Mouse (Mus musculus) liver (tissue): ENCODE results near the gene Cmtm4.
"Not testable (repeated sequence)": the region's sequence is repeated elsewhere in the genome, so short reads cannot be mapped to it uniquely, and the experiment has no call there.

Experiments used
- DNase-seq: peaks from one replicate; pipeline ENCODE4 v3.0.0-alpha.2; 2020; ENCODE audit warnings: mixed read lengths

The Cmtm4 gene

GRCm38 (mm10) chr8:104334196-104334595 is 61.4 kb downstream of the Cmtm4 start:
- DNase-seq = no peak

- DNase-seq = no peak
Observed at GRCm38 (mm10) chr8:104333786-104334185, 61.8 kb downstream of the Cmtm4 start.

- DNase-seq = no peak
Observed at GRCm38 (mm10) chr8:104332665-104333631, 62.7 kb downstream of the Cmtm4 start.

DNA sequence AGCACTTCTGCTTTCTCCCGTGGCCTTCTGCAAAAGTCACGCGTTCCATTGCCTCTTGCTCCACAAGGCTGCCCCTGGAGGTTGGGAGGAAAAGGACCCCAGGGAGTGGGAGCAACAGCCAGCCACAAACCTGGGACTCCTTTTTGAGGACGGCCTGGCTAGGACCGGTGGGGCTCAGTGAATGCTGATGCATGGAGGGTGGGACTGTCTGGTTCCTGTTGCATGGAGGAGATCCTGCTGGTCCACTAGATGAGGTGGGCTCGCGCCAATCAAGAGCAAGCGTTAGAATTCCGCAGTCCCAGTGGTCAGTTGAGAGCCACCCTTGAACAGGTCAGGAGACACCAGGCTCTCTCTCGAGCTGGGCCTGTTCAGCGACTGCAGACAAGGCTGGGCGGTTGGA is 73.7 kb downstream of the Cmtm4 start, which contains the start of gene Cmtm2b:
TSS of gene Cmtm2b (plus strand) at position 301 of the 400 bp plus-strand sequence.
- not testable (repeated sequence) for DNase-seq

DNA sequence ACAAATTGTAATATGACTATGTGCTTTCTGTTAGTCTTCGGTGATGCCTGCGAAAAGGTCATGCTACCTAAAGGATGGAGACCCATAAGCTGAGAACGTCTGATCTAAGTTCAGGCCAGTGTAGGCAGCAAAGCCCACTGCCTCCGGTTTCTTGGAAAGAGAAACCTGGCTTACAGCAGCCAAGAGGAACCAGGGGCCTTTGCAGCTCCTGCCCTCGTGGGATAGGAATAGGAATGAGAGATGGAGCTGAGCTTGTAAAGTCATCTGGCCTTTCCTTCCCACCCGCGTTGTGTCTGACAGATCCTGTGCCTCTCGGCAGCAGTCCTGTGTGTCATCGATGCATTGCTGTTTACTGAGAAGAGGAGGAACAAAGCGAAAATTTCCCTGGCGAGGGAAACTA is 74.3 kb downstream of the Cmtm4 start, which contains the start of gene Gm11020:
TSS of gene Gm11020 (plus strand) at position 301 of the 400 bp plus-strand sequence.
- not testable (repeated sequence) for DNase-seq

DNA sequence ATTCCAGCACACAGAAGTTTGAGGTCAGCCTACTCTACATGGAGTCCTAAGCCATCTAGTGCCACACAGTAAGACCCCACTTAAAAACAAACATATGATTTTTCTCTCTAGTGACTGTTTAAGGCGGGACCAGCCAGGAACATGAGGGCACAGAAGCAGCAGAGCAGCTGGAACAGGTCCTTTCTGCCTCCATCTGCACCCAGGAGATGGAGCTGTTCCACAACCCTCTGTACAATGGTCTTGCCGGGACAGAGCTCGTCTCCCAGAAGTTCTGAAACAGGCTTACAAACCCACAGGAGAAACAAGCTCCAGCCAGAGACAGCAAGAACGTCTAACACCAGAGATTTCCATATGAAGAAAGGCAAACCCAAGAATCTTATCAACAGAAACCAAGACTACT is 82.3 kb downstream of the Cmtm4 start:
- DNase-seq = no peak

- DNase-seq = not testable (repeated sequence)
Observed at GRCm38 (mm10) chr8:104312023-104312422, 83.6 kb downstream of the Cmtm4 start.

DNA sequence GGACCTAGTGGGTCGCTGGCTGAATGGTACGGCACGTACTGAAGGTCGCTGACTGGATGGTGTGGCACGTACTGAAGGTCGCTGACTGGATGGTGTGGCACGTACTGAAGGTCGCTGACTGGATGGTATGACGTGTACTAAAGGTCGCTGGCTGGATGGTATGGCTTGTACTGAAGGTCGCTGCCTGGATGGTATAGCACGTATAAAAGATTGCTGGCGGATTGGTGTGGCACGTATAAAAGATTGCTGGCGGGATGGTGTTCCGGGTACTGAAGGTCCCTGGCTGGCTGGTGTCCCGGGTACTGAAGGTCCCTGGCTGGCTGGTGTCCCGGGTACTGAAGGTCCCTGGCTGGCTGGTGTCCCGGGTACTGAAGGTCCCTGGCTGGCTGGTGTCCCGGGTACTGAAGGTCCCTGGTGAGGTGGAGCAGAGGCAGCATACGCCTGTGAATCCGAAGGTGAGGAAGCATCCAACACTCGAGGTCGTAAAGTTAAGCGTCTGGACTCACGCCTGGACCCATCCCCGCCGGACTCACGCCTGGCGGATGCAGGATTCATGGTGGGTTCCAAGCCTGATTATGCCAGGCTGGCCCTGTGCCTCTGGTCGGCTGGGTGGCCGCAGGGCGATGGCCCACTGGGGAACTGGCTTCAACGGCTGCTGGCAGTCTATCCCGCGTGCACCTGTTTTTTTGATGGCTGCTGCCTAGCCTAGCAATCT is 86.0 kb downstream of the Cmtm4 start, which contains the start of the genes Gm45711 and Cmtm1:
TSS of gene Gm45711 (minus strand) at position 641 of the 715 bp plus-strand sequence.
TSS of gene Cmtm1 (minus strand) at position 705 of the 715 bp plus-strand sequence.
- DNase-seq = not testable (repeated sequence)

GRCm38 (mm10) chr8:104308341-104308740 is 87.3 kb downstream of the Cmtm4 start:
- DNase-seq = not testable (repeated sequence)

- DNase-seq = no peak
Observed at GRCm38 (mm10) chr8:104304962-104305361, 90.6 kb downstream of the Cmtm4 start.

- DNase-seq = not testable (repeated sequence)
Observed at GRCm38 (mm10) chr8:104302536-104302935, 93.1 kb downstream of the Cmtm4 start.

DNA sequence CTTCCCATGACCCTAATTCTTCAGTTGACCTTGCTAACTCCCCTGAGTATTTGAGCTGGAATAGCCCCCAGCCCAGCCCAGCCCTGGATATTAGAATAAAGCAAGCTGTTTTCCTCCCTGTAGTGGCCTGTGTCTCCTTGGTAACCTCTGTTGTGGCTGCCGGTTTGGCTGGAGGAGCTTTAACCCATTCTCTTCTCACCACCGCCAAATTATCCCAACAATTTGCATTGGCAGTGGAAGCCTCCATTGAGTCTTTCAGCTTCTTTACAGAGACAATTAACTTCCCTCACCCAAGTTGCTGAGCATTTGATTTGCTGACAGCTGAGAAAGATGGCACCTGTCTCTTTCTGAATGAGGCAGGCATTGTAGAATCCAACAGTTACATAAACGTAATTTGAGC is 94.0 kb downstream of the Cmtm4 start:
- DNase-seq = not testable (repeated sequence)
